Mouse (Mus musculus) activated CD4-positive, CD25-positive, alpha-beta regulatory T cell, adult 4 months (primary cell): ENCODE measurements at regions not wholly inside any gene's neighbourhood (a gene's known extent, or its start where the extent isn't known, plus 50 kb on each side); places are given as distances from the start of the nearest gene placed in this dataset.

Experiments
- ATAC-seq: one replicate; pipeline ENCODE4 v1.8.0; 2017

DNA sequence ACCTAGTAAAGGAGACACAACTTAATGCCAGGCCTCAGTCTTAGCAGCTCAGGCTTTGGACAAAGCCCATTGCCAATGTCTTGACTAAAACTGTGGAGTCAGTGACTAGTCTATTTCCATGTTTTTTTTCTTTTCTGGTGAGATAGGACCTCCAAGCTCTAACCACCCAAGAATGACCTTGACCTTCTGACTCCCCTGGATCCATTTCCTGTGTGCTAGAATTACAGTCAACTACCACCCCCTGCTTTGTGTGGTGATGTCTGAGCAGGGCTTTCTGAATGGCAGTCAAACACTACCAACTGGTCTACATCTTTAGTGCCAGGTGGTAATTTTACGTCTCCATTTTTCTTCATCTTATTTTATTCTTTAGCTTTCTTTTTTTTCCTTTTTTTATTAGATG is 51.3 kb upstream of the Rnf138rt1 start:
- ATAC-seq: no peak

GRCm38 (mm10) chrX:163814806-163815205 is 53.7 kb upstream of the Rnf138rt1 start:
- no peak for ATAC-seq

GRCm38 (mm10) chrX:163822298-163822697 is 61.2 kb upstream of the Rnf138rt1 start:
- no peak for ATAC-seq

GRCm38 (mm10) chrX:163827461-163827860 is 66.3 kb upstream of the Rnf138rt1 start:
- no peak for ATAC-seq

DNA sequence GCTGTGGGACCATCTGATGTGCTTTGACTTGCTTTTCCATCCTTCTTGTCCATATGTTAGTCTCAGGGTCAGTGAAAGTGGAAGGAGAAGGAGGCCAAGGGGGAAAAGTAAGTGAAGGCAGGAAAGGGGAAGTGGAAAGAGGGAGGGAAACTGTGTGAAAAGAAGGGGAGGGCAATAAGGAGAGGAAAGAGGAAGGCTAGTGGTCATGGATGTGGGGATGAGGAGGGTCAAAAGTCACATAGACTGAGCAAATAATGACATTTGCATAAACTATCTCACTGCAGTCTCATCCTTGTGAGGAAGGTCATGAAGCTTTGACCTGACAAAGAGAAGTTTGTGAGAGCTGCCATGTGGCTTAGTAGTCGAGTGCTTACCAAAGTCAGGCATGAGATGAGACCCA is 63.4 kb upstream of the Ap1s2 start:
- no peak for ATAC-seq

- no peak for ATAC-seq
These were observed 61.9 kb upstream of the Ap1s2 start for GRCm38 (mm10) chrX:163846890-163847289.

- ATAC-seq: no peak
These were observed 61.2 kb upstream of the Ap1s2 start for GRCm38 (mm10) chrX:163847651-163848050.

DNA sequence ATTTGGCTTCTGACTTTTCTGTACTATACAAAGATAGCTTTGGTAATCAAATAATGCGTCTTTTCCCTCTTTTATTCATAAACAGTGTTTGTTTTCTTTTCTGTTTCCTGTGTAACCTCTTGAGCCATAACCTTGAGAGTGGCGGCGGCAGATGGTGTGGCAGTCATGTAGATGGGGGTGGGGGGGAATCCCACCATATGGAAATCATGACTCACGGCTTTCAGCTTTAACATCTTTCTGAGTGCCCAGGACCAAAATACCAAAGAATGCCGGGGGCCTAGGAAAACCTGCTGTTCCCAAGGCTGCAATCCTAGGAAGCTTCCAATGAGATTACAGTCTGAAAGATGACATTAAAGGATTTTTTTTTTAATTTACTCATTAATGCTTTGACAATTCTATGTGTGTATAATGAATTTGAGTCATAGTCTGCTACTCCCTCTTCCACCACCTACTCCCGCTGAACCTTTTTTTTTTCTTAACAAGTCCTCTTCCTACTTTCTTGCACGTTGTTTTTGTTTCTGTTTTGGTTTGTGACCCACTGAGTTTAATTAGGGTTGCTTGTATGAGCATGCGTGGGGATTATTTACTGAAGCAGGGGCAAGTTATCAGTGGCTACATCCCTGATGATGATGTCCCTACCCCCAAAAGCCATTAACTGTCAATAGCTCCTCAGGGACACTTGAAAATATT is 60.2 kb upstream of the Ap1s2 start:
- peak; percentile 54 for ATAC-seq

GRCm38 (mm10) chrX:163850915-163851599 is 57.8 kb upstream of the Ap1s2 start:
- ATAC-seq: no peak

GRCm38 (mm10) chrX:163858494-163858893 is 50.3 kb upstream of the Ap1s2 start:
- no peak for ATAC-seq
